Mouse (Mus musculus) activated CD4-positive, CD25-positive, alpha-beta regulatory T cell, adult 4 months (primary cell): ENCODE data around the gene Adra2c. TPM values are rescaled to one million over a fixed set of nuclear protein-coding genes. Genes with fewer than 3 reads are reported as not detected.

Experiments used
- ATAC-seq: one replicate; pipeline ENCODE4 v1.8.0; 2017
- polyA plus RNA-seq, 2 experiments: library from polyadenylated mRNA; unstranded; fragments of 100-300 nt; shearing (Covaris generic); gene quantifications; one replicate each; pipeline ENCODE4 v1.2.1; 2017

Gene Adra2c
- polyA plus RNA-seq, 2 experiments from 2014 or later = not detected

GRCm38 (mm10) chr5:35311738-35312250 is 33.7 kb downstream of the Adra2c start:
- no peak for ATAC-seq

DNA sequence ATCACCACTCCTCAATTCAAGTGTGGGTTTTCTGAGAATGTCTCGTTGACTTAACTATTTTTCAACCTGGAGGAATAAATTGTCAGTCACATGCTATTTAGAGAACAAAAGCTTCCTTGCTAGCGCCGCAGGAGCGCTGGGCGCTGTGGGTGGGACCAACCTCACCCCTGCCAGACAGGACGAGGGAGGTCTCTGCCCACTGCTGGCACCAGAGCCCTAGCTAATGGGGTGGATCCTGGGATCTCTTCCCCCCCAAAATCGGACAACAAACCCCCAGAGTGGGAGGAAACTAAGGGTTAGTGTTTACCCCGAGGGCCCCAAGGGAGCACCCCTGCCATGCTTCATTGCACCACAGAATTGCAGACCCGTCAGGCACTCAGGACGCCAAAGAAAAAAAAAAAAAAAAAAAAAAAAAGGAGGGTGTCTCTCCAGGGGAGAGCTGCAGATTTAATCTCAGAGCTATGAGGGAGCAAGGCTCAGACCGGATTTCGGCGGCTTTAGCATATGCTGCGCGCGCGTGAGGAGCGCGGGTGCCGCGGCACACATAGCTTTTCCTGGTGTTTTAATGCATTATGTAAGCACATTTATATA is 35.2 kb downstream of the Adra2c start:
- no peak for ATAC-seq

GRCm38 (mm10) chr5:35313826-35314586 is 35.9 kb downstream of the Adra2c start:
- no peak for ATAC-seq

DNA sequence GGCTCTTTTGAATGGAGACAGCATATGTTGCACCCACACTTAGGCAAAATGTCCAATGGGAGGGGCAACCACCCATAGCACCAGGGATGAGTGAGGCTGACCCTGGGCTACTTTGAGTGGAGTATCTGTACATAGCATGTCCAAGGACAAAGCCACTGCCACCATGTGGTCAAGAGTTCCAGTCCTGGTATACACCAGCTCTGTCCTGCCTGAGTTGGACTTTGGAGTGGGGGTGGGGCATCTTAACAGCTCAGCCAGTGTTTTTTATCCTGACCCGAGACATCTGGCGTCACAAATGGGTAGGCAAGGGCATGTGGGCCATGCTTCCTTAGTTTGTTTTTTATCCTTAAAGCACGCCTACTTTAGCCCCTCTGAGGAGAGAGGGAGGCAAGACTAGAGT is 36.5 kb downstream of the Adra2c start:
- no peak for ATAC-seq

DNA sequence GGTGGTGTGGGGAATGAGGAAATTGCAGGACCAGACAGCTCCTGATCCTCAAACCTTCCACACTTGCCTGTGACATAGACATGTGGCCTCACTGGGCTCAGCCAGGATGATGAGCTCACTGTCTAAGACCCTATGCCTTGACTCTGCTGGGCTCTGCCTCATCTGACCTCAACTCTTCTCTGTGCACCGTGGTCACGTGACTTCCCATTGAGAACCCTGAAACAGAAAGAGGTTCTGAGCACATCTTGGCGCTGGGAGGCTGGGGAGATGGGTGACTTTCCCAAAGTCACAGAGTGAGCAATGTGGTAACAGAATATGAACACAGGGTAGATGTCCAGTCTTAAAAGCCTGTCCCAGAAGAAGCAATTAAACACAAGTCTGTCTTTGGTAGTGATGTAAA is 37.1 kb downstream of the Adra2c start:
- no peak for ATAC-seq

DNA sequence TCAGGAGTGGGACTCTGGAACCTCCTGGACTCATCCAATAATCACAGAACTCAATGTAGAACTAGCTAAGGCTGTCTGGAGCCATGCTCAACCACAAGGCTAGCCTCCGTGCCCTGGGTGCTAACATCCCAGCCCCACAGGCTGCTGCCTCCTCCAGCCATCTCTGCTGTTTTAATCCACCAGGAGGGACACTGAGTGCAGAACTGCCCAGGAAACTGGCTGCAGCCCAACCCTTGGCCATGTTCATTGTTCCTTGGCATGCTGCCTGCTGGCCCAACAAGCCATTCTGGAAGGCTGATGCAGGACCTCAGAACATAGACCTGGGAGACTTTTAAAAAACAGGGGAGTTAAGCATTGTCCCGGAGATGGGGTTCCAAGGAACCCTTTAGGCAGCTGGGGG is 42.5 kb downstream of the Adra2c start:
- ATAC-seq = no peak

GRCm38 (mm10) chr5:35330822-35331221 is 52.7 kb downstream of the Adra2c start:
- ATAC-seq = no peak

Other genes with a start within 250 kb of the Adra2c start
- 1 to 10 TPM; 3.9 to 5.2 TPM for gene Hgfac, start 236.8 kb upstream of the Adra2c start, polyA plus RNA-seq
- gene Dok7, start 221.6 kb upstream of the Adra2c start, polyA plus RNA-seq = not detected
- 10 to 100 TPM; 73.7 to 81.8 TPM for gene Lrpap1, start 172.6 kb upstream of the Adra2c start, polyA plus RNA-seq
- gene Hmx1, start 110.8 kb downstream of the Adra2c start, polyA plus RNA-seq = not detected
- gene Cpz, start 247.4 kb downstream of the Adra2c start, polyA plus RNA-seq = not detected